Mouse (Mus musculus): Measurements from ENCODE around the gene Dock4.

DNA sequence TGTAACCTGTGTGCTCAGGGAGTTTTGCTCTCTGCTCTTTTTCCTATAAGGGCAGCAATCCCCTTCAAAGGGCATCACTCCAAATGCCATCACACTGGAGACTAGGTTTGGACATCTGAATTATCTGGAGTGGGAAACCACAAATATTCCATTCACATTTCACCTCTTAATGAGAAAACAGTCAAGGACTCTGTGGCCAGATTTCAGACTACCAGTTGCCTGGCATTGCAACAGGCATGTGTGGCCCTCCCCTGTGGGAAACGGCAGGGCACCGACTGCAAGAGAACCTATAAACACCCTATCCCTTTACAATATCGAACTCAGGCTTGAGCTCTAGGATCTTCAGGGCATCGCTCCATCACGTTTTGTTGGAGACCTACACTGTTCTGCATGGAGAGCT lies 448.9 kb downstream of the Dock4 start:
- no peak for TF ChIP-seq EP300 (IDR thresholded peaks at IDR 0.05; ENCODE audit: low read length)
- TF ChIP-seq POLR2A (IDR thresholded peaks at IDR 0.05; ENCODE audit: low read depth, low read length): no peak
- no peak for TF ChIP-seq UBTF (IDR thresholded peaks at IDR 0.05; ENCODE audit: low read depth, low read length)
- TF ChIP-seq CTCF (conservative IDR thresholded peaks at IDR 0.05 in 1 of 2, IDR thresholded peaks at IDR 0.05 in 1 of 2; ENCODE audit: low read depth in 2 of 2, low read length in 2 of 2): no peak
- no peak for TF ChIP-seq E2F4 (IDR thresholded peaks at IDR 0.05; ENCODE audit: insufficient replicate concordance, low read depth, low read length)
- TF ChIP-seq MXI1 (IDR thresholded peaks at IDR 0.05; ENCODE audit: low read depth, low read length): no peak

Measured in CH12.LX (cell line).